Mouse (Mus musculus): ENCODE measurements around the gene Cyba. TPM values are rescaled to one million over a fixed set of nuclear protein-coding genes. Genes with fewer than 3 reads are reported as not detected.
A peak's percentile ranks its signal among the peaks of the same experiment; 100 is the strongest.

Gene Cyba
- polyA plus RNA-seq, 1 experiment, result 133 TPM

DNA sequence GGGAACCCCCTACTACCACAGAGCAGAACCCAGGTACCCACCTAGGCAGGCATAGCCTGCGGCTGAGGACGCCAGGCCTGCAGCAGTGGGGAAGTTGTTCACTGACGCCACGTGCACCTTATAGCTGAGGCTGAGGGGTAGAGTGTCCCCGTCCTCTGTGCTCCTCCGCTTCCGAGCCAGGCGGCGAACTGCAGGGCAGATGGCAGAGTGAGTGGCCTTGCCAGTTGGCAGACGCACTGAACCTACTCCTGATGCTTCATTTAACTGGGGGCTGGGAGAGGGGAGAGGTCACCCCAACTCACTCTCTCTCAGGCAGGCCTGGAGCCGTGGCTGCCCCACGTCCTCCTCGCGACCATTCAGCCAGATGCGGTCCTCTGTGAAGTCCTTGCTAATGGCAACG, 6.6 kb upstream of the Cyba start:
- H3K4me1 ChIP-seq (ENCODE audit: control insufficient read depth, insufficient read depth, low read length), result no peaks in the 10 kb centered on the region
- no peak overlapping the region for H3K4me3 ChIP-seq (ENCODE audit: insufficient read depth, low read length)
- no peak overlapping the region for H3K27ac ChIP-seq (ENCODE audit: insufficient read depth, low read length)
- TF ChIP-seq POLR2A (IDR thresholded peaks at IDR 0.05; ENCODE audit: low read depth, low read length), result no peak
- no peak for TF ChIP-seq CTCF (IDR thresholded peaks at IDR 0.05; ENCODE audit: borderline replicate concordance, insufficient read depth, low read length)

DNA sequence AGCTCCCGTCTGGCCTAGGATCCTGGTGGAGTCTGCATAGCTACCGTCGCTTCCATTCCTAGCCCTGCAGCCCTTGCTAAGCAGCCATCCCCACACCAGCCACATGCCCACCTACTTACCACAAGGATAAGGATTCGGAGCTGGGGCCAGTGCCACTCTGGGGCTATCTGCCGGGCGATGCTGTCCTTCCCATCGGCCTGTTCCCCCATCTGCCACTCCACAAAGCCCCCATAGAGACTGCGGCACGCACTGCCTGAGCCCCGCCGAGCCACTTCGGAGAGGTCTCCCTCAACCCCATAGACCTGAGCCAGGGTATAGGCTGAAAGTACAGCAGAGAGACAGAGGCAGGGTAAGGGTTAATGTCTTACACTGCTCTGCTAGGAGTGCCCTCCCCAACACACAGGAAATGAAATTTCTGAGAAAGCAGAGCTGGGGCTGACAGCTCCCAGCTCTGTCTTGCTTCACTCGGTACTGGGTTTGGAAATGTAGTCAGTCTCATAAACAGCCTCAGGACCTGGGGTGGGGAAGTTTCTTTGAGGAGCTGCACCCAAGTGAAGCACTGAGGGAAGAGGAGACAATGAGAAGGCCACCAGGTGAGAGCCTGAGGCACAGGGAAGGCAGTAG, 5.1 kb upstream of the Cyba start:
- Histone ChIP-seq H3K27ac (ENCODE audit: insufficient read depth, low read length) (no peak overlapping the region), H3K4me1 (ENCODE audit: control insufficient read depth, insufficient read depth, low read length) (no peaks in the 10 kb centered on the region)

DNA sequence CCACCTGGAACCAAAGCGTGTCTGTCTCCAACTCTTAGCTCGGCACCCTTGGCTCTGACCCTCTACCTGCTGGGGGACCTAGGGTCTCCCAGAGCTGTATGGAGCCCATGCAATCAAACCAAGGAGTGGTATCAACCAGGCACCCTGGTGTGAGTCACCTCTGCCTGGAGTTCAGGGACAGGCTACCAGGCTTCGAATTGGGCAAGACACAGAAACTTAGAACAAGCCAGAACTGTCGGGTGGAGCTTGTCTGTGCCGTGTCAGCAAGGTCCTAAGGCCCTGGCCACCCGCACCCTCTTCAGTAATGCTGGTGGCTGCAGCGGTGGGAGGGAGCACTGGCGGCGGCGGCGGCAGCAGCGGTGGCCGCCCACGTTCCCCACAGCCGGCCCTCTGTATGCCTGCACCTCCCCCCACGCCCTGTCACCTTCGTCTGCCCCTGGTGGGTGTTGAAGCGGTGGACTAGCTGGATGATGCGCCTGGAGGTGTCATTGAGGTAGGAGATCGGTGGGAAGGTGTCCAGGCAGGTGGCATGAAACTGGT, 3.9 kb upstream of the Cyba start:
- no peak overlapping the region for H3K27ac ChIP-seq (ENCODE audit: insufficient read depth, low read length)
- TF ChIP-seq POLR2A (IDR thresholded peaks at IDR 0.05; ENCODE audit: low read depth, low read length) (no peak), CTCF (IDR thresholded peaks at IDR 0.05; ENCODE audit: borderline replicate concordance, insufficient read depth, low read length) (no peak)
- H3K4me1 ChIP-seq (ENCODE audit: control insufficient read depth, insufficient read depth, low read length), result no peaks in the 10 kb centered on the region
- no peak overlapping the region for H3K4me3 ChIP-seq (ENCODE audit: insufficient read depth, low read length)

More for the DNA sequence above, 5.1 kb upstream of the Cyba start:
- H3K4me3 ChIP-seq (ENCODE audit: insufficient read depth, low read length), result no peak overlapping the region
- TF ChIP-seq CTCF (IDR thresholded peaks at IDR 0.05; ENCODE audit: borderline replicate concordance, insufficient read depth, low read length), result no peak
- no peak for TF ChIP-seq POLR2A (IDR thresholded peaks at IDR 0.05; ENCODE audit: low read depth, low read length)

DNA sequence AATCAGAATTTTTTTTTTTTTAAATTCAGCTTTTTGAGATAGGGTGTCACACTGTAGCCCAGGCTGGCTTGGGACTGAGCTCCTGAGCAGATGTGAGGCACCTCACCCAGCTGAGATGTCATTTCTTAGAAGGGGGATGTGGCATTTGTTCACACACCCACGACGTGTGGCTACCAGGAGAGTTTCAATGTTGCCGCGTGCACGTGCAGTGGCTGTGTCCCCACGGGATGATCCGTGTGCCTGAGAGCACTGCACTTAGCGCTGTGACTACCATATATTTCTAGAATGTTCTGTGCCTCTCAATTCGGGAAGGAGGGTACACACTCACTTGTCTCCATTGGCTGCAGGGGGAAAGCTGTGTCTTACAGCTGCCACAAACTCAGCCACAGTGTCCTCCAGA, 3.4 kb upstream of the Cyba start:
- no peak for TF ChIP-seq CTCF (IDR thresholded peaks at IDR 0.05; ENCODE audit: borderline replicate concordance, insufficient read depth, low read length)
- Histone ChIP-seq H3K27ac (ENCODE audit: insufficient read depth, low read length) (no peak overlapping the region), H3K4me1 (ENCODE audit: control insufficient read depth, insufficient read depth, low read length) (no peaks in the 10 kb centered on the region), H3K4me3 (ENCODE audit: insufficient read depth, low read length) (no peak overlapping the region)

DNA sequence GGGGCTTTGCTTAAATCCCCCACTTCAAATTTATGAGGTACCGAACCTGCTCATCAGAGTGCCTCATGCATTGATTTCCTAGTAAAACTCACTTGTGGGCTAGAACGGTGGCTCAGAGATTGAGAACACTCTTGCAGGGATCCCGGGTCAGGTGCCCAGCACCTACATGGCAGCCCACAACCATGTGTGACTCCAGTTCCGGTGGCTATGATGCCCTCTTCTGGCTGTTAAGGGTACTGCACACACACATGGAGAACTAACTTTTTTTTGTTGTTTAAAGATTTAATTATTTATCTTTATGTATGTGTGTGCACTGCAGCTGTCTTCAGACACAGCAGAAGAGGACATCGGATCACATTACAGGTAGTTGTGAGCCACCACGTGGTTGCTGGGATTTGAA, 2.6 kb upstream of the Cyba start:
- no peak overlapping the region for H3K27ac ChIP-seq (ENCODE audit: insufficient read depth, low read length)
- no peak for TF ChIP-seq POLR2A (IDR thresholded peaks at IDR 0.05; ENCODE audit: low read depth, low read length)
- peak; percentile 12; the same call in 1 of the 2 replicates for TF ChIP-seq CTCF (IDR thresholded peaks at IDR 0.05; ENCODE audit: borderline replicate concordance, insufficient read depth, low read length)
- H3K4me1 ChIP-seq (ENCODE audit: control insufficient read depth, insufficient read depth, low read length), result no peaks in the 10 kb centered on the region
- H3K4me3 ChIP-seq (ENCODE audit: insufficient read depth, low read length), result no peak overlapping the region

DNA sequence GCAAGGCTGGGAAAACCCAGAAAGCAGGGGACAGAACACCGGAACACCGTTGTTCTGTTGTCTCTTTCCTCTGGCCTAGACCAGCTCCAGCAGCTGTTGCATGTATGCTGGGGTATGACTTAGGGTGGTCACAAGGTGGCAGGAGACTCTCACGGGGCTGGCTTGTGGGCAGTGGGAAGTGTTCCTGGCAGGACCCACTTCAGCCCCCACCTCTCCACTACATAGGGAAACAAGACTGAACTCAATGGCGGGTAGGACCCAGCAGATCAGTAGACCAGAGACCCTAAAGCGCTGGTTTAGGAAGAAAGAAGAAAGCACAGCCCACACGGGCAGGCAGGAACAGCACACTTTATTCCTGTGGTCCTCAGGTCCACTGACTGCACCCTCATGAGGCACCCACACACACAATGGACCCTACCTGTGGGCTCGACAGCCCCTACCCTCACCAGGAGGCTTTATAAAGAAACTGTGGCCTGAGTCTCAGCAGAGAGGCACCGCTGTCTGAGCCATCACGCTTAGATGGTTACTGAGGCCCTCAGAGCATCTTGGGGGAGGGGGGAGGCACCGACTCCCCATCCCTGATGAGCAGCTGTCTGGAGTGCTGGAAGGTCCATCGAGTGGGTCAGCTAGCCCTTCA, 657 bp upstream of the Cyba start:
- no peak overlapping the region for H3K4me3 ChIP-seq (ENCODE audit: insufficient read depth, low read length)
- no peaks in the 10 kb centered on the region for H3K4me1 ChIP-seq (ENCODE audit: control insufficient read depth, insufficient read depth, low read length)
- TF ChIP-seq CTCF (IDR thresholded peaks at IDR 0.05; ENCODE audit: borderline replicate concordance, insufficient read depth, low read length), result peak; percentile 12; the same call in 1 of the 2 replicates
- no peak for TF ChIP-seq POLR2A (IDR thresholded peaks at IDR 0.05; ENCODE audit: low read depth, low read length)
- no peak overlapping the region for H3K27ac ChIP-seq (ENCODE audit: insufficient read depth, low read length)

DNA sequence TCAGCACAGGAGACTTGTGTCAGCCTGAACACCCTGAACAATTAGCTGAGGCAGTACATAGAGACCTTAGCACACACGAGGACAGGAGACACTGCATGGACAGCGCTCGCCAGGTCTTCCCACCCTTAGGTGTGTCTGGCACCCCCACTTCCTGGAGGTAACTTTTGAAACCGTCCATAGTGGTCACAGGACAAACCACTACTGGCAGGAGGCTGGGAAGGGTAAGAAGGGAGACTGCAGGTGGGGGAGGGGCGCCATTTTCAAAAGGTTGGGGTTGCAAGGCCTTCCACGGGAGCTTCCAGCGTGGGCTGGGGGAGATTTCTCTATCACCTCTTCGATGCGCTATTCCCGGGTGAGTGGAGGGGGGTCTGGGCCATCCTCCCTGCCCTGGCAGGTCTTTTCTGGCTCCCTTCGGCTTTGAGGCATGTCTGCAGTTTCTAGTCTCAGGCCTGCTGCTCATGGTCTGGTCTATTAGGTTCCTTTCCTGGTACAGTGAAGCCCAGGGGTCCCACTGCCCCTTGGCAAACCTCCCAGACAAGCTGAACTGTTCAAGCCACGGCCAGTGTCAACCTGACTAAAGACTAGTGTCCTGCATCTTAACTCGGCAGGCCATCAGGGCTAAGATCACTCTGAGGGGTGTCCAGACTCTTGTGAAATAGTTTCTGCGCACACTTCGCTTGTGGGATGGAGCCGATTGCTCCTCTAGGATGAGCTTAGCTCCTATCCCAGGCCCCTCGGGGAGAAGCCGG, 862 bp downstream of the Cyba start:
- H3K4me3 ChIP-seq (ENCODE audit: insufficient read depth, low read length), result peak overlapping the region; percentile 70
- no peak for TF ChIP-seq CTCF (IDR thresholded peaks at IDR 0.05; ENCODE audit: borderline replicate concordance, insufficient read depth, low read length)
- TF ChIP-seq POLR2A (IDR thresholded peaks at IDR 0.05; ENCODE audit: low read depth, low read length), result no peak
- H3K27ac ChIP-seq (ENCODE audit: insufficient read depth, low read length), result no peak overlapping the region
- no peaks in the 10 kb centered on the region for H3K4me1 ChIP-seq (ENCODE audit: control insufficient read depth, insufficient read depth, low read length)

DNA sequence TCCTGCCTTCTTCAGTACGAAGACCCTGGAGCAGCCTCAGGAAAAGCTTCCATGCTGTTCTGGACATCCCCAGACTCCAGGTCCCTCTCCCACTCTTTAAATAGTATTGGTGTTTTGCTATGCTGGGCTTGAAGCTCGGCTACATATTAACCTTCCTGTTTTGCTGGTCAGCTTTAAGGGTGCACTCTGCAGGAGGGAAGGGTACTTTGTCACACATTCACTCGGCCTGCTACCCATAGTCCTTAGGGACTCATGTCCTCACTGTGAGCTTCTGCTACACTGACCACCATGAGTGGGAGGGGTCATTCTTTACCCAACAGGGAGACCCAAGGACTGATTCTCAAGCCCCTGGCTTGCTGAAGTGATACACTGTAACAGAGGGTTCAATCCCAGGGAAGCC, 2.1 kb downstream of the Cyba start:
- Histone ChIP-seq H3K4me3 (ENCODE audit: insufficient read depth, low read length) (no peak overlapping the region), H3K27ac (ENCODE audit: insufficient read depth, low read length) (no peak overlapping the region)
- no peak for TF ChIP-seq POLR2A (IDR thresholded peaks at IDR 0.05; ENCODE audit: low read depth, low read length)
- TF ChIP-seq CTCF (IDR thresholded peaks at IDR 0.05; ENCODE audit: borderline replicate concordance, insufficient read depth, low read length), result no peak

DNA sequence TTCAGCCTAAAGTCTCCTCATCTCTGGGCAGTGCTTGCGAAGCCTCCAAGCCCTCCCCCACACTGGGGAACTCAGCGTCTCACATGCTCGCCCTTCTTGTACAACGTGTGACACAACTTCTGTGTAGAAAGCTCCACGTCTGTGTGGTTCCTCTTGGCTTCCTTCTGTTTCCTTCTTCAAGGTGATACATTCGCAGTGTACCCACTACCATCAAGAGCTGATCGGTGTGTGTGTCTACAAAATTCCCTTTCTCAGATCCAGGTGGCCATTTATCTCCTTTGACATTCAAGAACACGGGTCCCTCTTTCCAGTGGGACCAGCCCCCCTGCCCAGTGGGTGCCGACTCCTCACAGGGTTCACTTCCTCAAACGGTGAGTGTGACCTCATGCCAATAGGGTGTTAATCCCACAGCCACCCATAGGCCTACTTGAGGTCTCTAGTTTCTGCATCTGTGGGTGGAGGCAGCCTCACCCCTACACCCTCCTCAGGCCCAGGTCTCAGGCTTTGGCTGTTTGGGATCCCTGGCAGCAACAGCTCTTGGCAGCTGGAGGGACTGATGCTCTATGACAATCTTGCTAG, 2.6 kb downstream of the Cyba start:
- no peak for TF ChIP-seq POLR2A (IDR thresholded peaks at IDR 0.05; ENCODE audit: low read depth, low read length)
- TF ChIP-seq CTCF (IDR thresholded peaks at IDR 0.05; ENCODE audit: borderline replicate concordance, insufficient read depth, low read length), result no peak

More for the DNA sequence above, 2.1 kb downstream of the Cyba start:
- H3K4me1 ChIP-seq (ENCODE audit: control insufficient read depth, insufficient read depth, low read length), result no peaks in the 10 kb centered on the region

More for the DNA sequence above, 2.6 kb downstream of the Cyba start:
- H3K27ac ChIP-seq (ENCODE audit: insufficient read depth, low read length), result no peak overlapping the region
- no peak overlapping the region for H3K4me3 ChIP-seq (ENCODE audit: insufficient read depth, low read length)
- no peaks in the 10 kb centered on the region for H3K4me1 ChIP-seq (ENCODE audit: control insufficient read depth, insufficient read depth, low read length)

Measured in embryonic fibroblast, embryonic 13.5 days (primary cell).